Mouse (Mus musculus): Measurements from ENCODE around the gene Fah. TPM values are rescaled to one million over a fixed set of nuclear protein-coding genes. Genes with fewer than 3 reads are reported as not detected.

Gene Fah
- polyA plus RNA-seq, 1 experiment: 47.0 TPM

DNA sequence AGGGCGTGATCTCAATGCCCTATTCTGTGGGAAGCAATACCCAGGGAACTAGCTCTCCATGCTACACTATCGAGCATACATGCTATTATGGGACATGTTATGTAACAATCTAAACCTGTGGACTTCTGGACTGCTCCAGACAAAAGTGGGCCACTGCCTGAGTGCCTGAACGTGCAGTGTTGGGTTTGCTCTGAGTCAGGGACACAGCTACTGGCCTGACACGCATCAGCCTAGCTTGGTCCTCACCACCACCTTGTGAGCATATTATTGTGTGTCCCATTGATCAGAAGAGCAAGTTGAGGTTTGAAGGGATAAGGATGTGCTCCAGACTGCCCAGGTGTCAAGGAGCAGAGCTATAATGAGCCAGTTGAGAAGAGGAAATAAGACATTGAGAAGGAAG is 61.6 kb downstream of the Fah start:
- H3K4me3 ChIP-seq (ENCODE audit: insufficient read depth, low read length): no peak overlapping the region

More for the DNA sequence above, 61.6 kb downstream of the Fah start:
- Histone ChIP-seq H3K27ac (ENCODE audit: insufficient read depth, low read length) (no peak overlapping the region), H3K4me1 (ENCODE audit: control insufficient read depth, insufficient read depth, low read length) (no peaks in the 10 kb centered on the region)
- TF ChIP-seq POLR2A (IDR thresholded peaks at IDR 0.05; ENCODE audit: extremely low read depth, insufficient read depth, low read length) (no peak), CTCF (IDR thresholded peaks at IDR 0.05; ENCODE audit: extremely low read depth, insufficient read depth, low read length) (no peak)

Other genes with a start within 250 kb of the Fah start
- gene Arnt2, start 196.5 kb downstream of the Fah start, polyA plus RNA-seq (2012; rRNA removed): 172 and 190 TPM in 2 replicates
- gene Gm2115, start 77.8 kb downstream of the Fah start, polyA plus RNA-seq (2012; rRNA removed): 7.1 and 12.5 TPM in 2 replicates
- 73.2 and 74.7 TPM in 2 replicates for gene Zfand6, start 83.2 kb upstream of the Fah start, polyA plus RNA-seq (2012; rRNA removed)
- gene Olfr291, start 246.8 kb upstream of the Fah start, polyA plus RNA-seq (2012; rRNA removed): not detected in 2 replicates

Measured in cortical plate, adult 2 months (tissue).